Mouse (Mus musculus) neural tube, embryonic 10.5 days (tissue): Measurements from ENCODE around the gene Stx16.
A peak's percentile ranks its signal among the peaks of the same experiment; 100 is the strongest.

Experiments
- DNase-seq: peaks from one replicate; pipeline ENCODE4 v3.0.0-alpha.2; 2017; ENCODE audit warnings: low spot score; ENCODE audit errors: extremely low spot score

Stx16 gene

DNA sequence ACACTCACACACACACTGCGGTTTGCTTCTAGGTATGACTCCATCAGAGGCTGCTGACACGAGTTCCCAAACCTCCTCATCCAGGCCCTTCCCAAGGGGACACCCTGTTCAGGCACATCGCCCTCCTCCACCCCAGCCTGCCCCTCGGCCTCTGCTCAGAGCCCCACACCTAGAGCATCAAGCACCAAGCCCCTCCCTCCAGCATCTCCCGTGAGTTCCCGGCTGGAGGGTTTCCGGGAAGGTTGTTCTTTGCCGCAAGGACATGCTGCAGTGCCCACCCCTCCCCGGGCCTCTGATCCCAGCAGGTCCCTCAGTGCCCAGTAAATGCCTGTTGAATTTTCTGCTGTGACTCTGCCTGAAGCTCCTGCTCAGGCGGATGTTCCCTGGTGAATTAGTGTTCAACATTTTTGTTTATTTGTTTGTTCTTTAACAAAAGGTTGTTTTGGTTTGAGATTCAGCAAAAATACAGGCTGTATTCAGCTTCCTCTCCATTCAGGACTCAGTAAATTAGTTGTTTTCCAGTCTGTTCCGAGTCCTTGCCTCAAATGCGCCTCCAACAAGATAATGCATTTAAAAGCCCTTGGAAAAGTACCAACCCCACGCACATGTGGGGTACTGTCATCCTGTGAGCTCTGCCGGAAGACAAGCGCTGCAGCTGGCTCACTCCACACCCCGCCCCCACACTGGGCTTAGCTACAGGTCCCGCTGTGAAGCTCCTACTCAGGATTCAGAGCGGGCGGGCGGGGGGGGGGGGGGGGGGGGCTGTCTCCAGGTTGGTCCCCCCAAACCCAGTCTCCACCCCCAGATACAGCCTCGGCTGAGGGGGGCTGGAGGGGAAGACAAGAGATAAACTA is 50.6 kb downstream of the Stx16 start:
- DNase-seq, result peak; percentile 69

DNA sequence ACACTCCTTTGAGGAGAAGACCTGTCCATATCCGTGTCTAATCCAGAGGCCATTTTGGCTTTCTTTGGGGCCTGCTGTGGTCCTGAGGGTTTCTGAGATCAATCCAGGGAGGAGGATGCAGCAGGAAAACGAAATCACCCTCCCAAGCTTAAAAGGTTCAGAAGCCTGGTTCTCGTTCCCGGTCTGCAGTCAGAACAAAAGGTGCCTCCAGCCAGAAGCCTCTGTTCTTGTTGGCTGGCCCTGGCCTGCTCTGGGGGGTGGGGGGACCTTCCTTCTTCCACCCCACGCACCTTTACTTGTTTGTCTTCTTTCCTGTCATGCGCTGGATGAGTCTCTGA is 51.2 kb downstream of the Stx16 start:
- DNase-seq, result no peak

DNA sequence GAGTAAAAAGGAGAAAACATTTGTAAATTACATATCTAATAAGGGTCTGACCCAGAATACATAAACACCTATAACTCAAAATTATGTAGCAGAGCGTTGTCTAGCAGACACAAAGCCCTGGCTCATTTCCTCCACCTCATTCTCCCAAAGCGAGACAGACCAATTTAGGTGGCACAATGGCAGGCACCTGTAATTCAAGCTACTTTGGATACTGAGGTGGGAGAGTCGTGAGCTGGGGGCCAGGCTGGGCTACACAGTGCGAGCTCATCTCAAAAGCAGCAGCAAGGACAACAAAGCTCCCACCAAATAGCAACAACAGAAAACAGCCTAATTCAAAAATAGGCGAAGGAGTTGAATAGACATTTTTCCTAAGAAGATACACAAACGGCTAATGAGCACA is 52.8 kb downstream of the Stx16 start:
- no peak for DNase-seq

- no peak for DNase-seq
Observed at GRCm38 (mm10) chr2:174130468-174131097, 54.5 kb downstream of the Stx16 start.

- no peak for DNase-seq
Observed at GRCm38 (mm10) chr2:174132413-174132969, 56.4 kb downstream of the Stx16 start.
